Mouse (Mus musculus) gastrocnemius, postnatal 36 days (tissue): ENCODE measurements around the gene Igfn1. TPM values are rescaled to one million over a fixed set of nuclear protein-coding genes. Genes with fewer than 3 reads are reported as not detected.

Source experiments
- DNase-seq, 2 experiments: peaks; one replicate each; pipeline ENCODE4 v3.0.0; 2022
- intact Hi-C: fragments of 180-260 bp; cut with DNase I; formaldehyde crosslinking; loops from one replicate; pipeline ENCODE4 v1.15.1; 2025
- total RNA-seq, 2 experiments: library from RNA; stranded (reverse); gene quantifications; 2 replicates each; pipeline ENCODE4 v1.2.3; 2021

The Igfn1 gene
- total RNA-seq, 2 experiments from 2014 or later = 21.5 to 36.2 TPM

DNA sequence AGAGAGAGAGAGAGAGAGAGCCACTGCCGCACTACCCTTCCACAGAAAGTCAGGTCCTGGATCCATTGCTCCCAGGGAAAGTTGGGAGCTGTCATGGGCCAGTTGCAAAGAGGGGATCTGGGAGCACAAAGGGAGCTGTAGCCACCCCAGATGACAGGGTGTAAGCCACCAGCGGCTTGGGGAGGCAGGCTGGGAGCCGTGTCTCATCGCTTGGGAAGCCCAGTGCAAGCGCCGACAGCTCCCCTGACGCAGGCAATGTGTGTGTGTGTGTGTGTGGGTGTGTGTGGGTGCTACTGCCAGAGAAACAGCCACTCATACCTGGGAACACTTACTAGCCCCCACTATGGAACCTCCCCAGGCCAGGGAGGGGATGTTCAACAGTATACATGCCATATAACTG, 64.0 kb downstream of the Igfn1 start:
- DNase-seq = no peak
- intact Hi-C loops = no loop called here

- intact Hi-C loops = no loop called here
- no peak for DNase-seq
Measured at GRCm38 (mm10) chr1:135941259-135942006, 64.7 kb downstream of the Igfn1 start.

- DNase-seq = no peak
- intact Hi-C loops = loop anchor here (10.0 kb wide), 1 partner anchor 51 kb away; no protein-coding TSS in a partner anchor
Measured at GRCm38 (mm10) chr1:135936091-135936490, 70.1 kb downstream of the Igfn1 start.

GRCm38 (mm10) chr1:135933704-135934293, 72.3 kb downstream of the Igfn1 start:
- intact Hi-C loops = loop anchor here (10.0 kb wide), 1 partner anchor 49 kb away; no protein-coding TSS in a partner anchor
- no peak for DNase-seq

GRCm38 (mm10) chr1:135929876-135930275, 76.3 kb downstream of the Igfn1 start:
- intact Hi-C loops = loop anchor here (10.0 kb wide), 1 partner anchor 45 kb away; no protein-coding TSS in a partner anchor
- no peak for DNase-seq

DNA sequence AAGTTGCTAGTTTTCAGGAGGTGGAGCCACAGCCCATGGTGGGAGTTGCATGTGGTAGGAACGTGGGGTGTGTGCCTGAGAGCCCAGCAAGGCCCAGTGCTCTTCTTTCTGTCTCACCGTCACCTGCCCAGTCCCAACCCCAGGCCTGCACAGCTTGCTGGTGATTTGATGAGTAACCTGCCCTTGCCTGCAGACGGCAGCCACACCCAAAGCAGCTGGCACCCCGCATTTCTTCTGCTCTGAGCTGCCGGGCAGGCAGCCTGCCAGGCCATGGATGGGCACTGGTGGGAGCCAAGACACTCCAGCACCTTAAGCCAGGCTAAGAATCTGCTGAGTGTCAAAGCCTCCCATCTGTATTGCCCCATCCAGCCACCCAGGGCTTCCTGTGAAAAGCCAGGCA, 80.3 kb downstream of the Igfn1 start:
- intact Hi-C loops = no loop called here
- DNase-seq = no peak

DNA sequence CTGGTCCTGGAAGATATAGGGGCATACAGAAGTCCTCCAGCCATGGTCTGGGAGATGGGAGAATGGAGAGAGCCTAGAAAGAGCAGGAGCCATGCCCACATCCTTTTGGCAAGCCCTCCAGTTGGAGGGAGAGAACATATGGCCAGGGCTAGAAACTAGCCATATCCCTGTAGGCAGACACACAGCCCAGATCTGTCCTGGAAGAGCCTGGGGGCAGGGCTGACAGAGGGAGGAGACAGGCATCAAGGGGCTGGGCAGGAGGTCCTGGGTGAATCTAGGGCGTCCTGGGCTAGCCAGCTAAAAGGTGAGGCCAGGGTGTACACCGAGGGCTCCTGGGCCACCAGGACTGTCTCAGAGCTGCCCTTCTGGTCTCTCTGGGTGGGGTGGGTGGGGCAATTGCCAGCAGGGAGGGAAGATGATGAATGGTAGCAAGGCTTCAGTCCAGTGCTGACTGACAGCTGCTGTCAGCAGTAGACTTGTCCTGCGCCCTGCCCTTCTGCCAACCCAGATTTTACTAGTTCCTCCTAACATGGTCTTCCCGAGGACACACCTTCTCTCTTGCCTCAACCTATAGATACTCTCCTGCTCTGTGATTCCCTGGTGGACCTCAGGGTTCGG, 81.7 kb downstream of the Igfn1 start:
- DNase-seq = no peak
- intact Hi-C loops = no loop called here

GRCm38 (mm10) chr1:135923229-135923628, 82.9 kb downstream of the Igfn1 start:
- intact Hi-C loops = no loop called here
- no peak for DNase-seq

DNA sequence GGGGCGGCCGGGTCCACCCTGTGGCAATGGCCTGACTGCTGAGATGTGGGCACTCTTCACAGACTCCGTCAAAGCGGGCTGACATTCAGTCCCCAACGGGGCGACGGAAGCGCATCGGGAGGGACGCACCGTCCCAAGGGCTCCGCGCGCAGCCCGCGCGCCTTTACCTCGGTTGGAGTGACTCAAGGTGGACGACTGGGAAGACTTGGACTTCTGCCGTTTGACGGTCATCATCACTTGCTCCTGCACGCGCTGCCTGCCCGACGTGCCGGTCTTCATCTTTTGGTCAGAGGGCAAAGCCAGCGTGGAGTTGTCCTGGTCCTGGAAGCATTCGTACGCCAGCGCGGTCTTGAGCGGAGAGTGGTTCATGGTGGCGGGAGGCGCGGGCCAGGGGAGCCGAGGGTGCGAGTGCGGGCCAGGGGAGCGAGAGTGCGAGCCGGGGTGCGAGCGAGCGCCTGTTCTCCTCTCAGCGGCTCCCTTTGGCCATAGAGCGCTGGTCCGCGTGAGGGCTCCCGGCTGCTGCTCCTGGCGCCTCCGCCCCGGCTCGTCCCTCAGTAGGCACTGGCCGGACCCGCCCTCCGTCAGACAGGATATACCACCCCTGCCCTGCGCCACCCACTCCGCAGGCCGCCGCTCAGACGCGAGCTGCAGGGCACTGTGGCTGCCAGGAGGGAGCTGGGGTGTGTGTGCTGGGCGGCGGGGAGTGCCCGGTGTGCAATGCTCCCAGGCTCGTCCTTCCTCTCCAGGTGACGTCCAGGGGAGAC, 87.3 kb downstream of the Igfn1 start, which contains the start of gene Pkp1:
Gene Pkp1 (minus strand): TSS at position 564 of the 764 bp plus-strand sequence.
- no peak for DNase-seq
- intact Hi-C loops = no loop called here

DNA sequence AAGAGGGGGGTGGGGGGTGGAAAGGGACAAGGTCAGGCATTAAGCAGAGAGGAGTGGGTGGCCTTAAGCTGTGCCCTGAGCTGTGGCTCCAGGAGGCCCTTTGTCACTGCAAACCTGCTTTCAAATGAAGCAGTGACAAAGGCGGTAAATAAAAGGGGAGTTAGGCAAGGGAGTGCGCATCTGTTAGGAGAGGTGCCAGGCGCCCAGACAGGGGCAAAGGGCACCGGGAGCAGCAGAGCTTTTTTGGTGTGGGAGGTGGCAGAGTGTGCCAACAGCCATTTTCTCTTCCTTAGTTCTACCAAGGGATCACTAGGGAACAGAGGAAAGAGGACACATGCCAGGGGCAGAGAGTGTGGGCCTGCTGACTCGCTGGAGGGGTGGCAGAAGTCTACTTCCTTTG, 88.9 kb downstream of the Igfn1 start:
- no peak for DNase-seq
- intact Hi-C loops = no loop called here

- intact Hi-C loops = no loop called here
- DNase-seq = no peak
Measured at GRCm38 (mm10) chr1:135916486-135917058, 89.6 kb downstream of the Igfn1 start.

GRCm38 (mm10) chr1:135913657-135914056, 92.5 kb downstream of the Igfn1 start:
- intact Hi-C loops = no loop called here
- no peak for DNase-seq

GRCm38 (mm10) chr1:135909381-135909780, 96.8 kb downstream of the Igfn1 start:
- DNase-seq = no peak
- intact Hi-C loops = no loop called here

GRCm38 (mm10) chr1:135906736-135907135, 99.4 kb downstream of the Igfn1 start:
- no peak for DNase-seq
- intact Hi-C loops = no loop called here

Other genes with a start within 250 kb of the Igfn1 start
- 100 to 1,000 TPM; 108 to 122 TPM for gene Phlda3, start 240.2 kb downstream of the Igfn1 start, total RNA-seq
- gene Tnni1, start 226.9 kb downstream of the Igfn1 start, total RNA-seq = 100 to 1,000 TPM in 1 of 2 experiments, 10 to 100 TPM in 1; 69.4 to 433 TPM
- not detected for gene Lad1, start 187.7 kb downstream of the Igfn1 start, total RNA-seq
- gene Tnnt2, start 170.0 kb downstream of the Igfn1 start, total RNA-seq = 1 to 10 TPM; 2.9 to 5.4 TPM
- gene Pkp1, start 87.1 kb downstream of the Igfn1 start, total RNA-seq = under 1 TPM in 1 of 2 experiments, not detected in 1; 0.23 TPM
- 1 to 10 TPM; 5.4 to 7.8 TPM for gene Tmem9, start 1.8 kb upstream of the Igfn1 start, total RNA-seq
- not detected for gene Ascl5, start 44.5 kb upstream of the Igfn1 start, total RNA-seq
- gene Cacna1s, start 46.4 kb upstream of the Igfn1 start, total RNA-seq = 100 to 1,000 TPM; 697 to 835 TPM
- 1 to 10 TPM in 1 of 2 experiments, under 1 TPM in 1; 0.62 to 1.1 TPM for gene Kif21b, start 125.0 kb upstream of the Igfn1 start, total RNA-seq
- gene Mroh3, start 206.5 kb upstream of the Igfn1 start, total RNA-seq = not detected
- gene Inava, start 227.9 kb upstream of the Igfn1 start, total RNA-seq = not detected